Mouse (Mus musculus) embryo, embryonic 11 days (tissue): Measurements from ENCODE around the gene Mr1.

Experiments
- DNase-seq: peaks from one replicate; pipeline ENCODE4 v3.0.0-alpha.2; 2015

Mr1 gene

DNA sequence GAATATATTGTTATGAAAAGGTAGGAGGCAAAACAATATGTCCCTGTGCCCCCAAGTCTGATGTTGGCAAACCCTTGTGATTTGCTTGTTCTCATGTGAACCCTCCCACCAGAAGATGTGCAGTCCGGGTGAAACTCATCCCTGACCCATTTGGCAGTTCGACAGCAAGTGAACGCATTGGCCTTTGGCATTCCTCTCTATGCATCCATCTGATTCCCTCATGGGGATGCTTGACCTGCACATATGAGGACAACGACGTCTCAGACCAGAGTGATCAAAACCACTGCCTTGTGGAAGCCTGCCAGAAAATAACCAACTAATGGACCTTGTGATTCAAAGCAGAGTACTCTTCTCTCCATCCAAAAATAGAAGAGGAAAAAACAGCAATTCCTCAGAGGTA lies 19.9 kb downstream of the Mr1 start:
- no peak for DNase-seq

- no peak for DNase-seq
These were observed 22.2 kb downstream of the Mr1 start for GRCm38 (mm10) chr1:155124397-155124796.

GRCm38 (mm10) chr1:155121977-155122939 lies 24.4 kb downstream of the Mr1 start:
- DNase-seq: no peak

DNA sequence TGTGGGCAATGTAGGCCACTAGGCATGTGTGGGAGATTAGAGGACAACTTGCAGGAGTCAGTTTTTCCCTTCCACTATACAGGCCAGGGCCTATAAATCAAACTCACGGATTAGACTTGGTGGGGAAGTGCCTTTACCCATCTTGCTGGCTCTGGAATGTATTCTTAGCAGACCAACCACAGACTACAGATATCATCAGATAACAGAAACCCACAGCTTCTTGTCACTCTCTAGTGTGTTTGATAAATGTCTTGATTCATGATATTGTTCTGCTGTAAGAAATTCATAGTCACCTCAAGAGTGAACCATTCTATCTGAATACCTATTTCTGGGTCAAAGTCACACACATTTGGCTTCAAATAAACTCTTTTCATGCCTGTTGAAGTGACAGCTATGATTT lies 26.9 kb downstream of the Mr1 start:
- no peak for DNase-seq

DNA sequence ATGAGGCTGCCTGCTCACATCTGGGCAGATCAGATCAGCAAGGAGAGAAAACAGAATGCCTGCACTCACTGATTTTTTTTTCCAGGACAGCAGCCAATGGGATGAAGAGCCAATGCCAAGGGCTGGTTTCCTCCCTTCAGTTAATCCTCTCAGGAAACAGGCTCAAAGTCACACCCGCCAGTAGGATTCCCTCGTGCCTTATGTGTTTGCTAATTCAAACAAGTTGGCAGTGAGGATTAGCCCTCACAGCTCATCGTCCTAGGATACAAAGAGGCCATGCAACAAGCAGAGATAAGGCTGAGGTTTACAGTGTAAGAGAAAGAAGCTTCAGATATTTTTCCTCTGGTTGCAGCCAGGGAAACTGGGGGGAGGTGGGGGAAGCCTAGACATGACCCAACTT lies 32.7 kb downstream of the Mr1 start:
- no peak for DNase-seq

DNA sequence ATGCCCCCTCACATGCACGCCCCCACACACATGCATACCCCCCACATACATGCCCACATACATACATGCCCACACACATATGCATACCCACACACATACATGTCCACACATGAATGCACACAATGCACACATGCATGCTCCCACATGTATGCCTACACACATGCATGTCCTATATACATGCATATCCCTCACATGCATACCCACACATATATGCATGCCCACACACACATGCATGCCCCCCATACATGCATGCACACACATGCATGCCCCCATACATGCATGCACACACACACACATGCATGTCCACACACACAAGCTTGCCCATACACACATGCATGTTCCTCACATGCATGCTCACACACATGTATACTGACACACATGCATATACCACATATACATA lies 33.7 kb downstream of the Mr1 start:
- no peak for DNase-seq

GRCm38 (mm10) chr1:155112118-155112517 lies 34.5 kb downstream of the Mr1 start:
- DNase-seq: no peak

DNA sequence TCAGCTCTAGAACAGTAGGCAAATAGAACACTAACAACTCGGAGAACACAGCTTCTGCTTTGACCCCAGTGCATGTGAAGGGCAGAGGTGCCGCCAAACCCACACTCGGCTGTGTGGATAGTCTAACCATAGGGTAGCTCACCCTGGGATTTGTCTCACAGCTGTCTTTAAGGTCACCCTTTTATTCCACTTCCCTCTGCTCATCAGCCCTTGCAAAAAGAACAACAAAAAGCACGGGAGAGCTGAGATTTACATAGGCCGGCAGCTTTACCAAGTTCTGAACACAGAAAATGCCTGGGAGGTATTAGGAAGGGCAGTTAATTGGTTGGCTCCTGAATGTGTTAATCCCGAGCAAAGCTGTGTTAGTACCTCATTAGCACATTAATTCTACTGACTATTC lies 35.1 kb downstream of the Mr1 start:
- no peak for DNase-seq

- peak; percentile 51 for DNase-seq
These were observed 36.9 kb downstream of the Mr1 start for GRCm38 (mm10) chr1:155109387-155110350.

- DNase-seq: peak; percentile 66
These were observed 38.2 kb downstream of the Mr1 start for GRCm38 (mm10) chr1:155108412-155108811.

DNA sequence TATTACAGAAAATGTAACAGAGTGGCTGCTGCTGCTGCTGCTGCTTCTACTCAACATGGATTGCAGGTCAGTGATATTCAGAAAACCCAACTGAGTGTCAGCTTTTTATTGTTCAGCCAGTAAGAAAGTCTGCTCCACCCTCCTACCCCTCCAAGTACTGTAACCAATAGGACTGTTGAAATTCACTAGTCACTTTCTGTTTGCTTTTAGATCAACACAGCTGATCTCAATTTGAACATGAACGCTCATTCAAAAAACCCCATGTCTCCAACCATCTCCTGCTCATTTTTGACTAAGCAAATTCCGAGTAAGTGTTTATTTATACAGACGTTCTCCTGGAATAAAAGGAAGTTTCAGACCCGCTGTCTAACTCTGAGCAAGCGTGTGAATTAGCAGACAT lies 38.8 kb downstream of the Mr1 start:
- DNase-seq: no peak

DNA sequence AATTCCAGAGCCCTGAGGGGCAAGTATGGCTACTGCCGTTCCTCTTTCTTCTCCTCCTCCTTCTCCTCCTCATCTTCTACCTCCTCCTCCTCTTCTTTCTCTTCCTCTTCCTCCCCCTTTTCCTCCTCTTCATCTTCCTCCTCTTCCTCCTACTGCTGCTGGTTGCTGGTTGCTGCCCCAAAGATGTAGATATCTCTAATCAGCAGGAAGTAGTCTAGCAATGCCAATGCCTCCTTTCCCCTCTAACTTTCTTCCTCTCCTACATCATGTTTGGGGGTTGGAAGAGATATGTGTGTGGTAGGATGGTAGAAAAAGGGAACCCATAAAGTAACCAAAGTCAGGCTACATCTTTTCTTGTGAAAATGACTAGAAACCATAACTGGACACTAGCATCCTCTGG lies 40.3 kb downstream of the Mr1 start:
- DNase-seq: no peak

DNA sequence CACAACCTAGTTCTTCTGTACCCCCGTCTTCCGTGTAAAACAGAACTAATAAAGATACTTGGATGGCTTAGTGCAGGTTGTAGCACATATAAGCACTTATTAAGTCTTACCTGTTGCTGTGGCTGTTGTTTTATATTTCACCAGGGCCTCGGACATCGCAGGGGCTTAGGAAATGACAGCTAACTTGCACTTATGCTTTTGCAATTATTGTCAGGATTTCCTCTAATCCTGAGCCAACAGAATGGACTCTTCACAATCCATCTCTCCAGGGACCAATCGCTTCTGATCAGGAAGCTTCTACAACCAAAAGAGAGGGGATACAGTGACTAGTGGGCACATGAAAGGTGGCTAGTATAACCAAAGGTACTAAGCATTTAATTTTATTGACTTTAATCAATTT lies 42.6 kb downstream of the Mr1 start:
- no peak for DNase-seq

DNA sequence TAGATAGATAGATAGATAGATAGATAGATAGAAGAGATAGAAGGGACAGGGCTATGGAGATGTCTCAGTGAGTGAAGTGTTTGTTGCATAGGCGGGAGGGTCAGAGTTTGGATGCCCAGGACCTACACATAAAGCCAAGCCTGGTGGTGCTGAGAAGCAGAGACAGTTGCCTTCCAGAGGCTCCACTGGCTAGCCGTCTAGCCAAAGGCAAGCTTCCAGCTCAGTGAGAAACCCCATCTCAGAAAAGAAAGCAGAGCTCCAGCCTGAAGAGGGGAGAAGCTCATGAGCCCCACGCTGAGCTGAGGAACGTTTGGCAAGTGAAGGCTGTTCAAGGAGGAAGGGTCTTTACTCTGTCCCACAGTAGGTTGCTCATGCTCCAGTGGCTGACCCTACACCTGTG lies 44.0 kb downstream of the Mr1 start:
- DNase-seq: no peak

DNA sequence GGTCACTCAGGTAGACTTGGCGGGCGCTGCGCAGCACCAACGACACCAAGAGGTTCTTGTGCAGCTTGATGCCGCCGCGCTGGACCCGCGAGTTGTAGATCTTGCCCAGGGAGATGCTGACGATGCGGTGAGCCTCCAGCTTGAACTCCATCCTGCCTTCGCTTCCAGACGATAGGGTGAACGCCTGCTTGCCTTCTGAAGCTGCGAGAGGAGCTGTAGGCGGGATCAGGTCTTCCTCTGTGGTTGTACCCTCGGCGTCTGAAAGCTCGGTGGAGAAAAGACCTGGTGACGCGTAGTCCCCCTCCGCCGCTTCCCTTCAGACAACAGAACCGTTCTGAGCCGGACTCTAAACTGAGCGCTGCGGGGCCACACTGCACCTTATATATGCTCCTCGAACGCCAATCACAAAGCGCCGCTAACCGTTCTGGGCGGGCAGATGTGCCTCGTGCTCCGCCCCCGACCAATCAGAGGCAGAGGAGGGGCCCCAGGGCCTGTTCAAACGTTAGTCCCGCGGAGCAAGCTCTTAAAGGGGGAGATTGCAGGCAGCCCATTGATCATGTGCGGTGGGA lies 47.2 kb downstream of the Mr1 start, which contains the start of gene Ier5:
Gene Ier5, minus strand, starts transcription at position 357 of the 569 bp plus-strand sequence.
- peak; percentile 99 for DNase-seq

GRCm38 (mm10) chr1:155098486-155099279 lies 47.9 kb downstream of the Mr1 start:
- peak; percentile 70 for DNase-seq

DNA sequence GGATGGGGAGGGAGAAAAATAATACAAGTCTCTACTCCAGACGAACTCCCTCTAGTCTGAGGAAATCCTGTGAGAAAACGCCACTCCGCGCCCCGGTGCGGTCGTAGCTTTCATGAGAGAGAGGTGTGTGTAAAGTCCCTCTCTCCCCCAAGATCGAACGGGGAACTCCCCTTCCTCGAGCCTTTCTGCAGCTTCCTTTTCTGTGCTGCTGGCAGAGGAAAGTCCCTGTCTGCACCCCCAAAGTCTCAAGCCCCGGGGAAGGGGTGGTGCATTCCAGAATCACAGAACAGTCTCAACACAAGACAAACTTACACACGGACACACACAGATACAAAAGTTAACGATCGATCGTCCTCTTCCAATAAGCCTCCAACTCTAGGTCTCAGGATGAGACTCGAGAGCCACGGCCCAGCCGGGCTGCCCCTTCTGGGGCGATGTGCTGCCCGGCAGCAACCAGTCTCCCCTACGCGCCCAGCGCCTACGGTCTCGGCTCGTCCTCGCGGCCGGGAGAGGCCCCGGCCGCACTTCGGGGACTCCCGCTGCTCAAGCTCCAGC lies 48.6 kb downstream of the Mr1 start:
- DNase-seq: peak; percentile 70

GRCm38 (mm10) chr1:155097354-155097753 lies 49.3 kb downstream of the Mr1 start:
- no peak for DNase-seq

DNA sequence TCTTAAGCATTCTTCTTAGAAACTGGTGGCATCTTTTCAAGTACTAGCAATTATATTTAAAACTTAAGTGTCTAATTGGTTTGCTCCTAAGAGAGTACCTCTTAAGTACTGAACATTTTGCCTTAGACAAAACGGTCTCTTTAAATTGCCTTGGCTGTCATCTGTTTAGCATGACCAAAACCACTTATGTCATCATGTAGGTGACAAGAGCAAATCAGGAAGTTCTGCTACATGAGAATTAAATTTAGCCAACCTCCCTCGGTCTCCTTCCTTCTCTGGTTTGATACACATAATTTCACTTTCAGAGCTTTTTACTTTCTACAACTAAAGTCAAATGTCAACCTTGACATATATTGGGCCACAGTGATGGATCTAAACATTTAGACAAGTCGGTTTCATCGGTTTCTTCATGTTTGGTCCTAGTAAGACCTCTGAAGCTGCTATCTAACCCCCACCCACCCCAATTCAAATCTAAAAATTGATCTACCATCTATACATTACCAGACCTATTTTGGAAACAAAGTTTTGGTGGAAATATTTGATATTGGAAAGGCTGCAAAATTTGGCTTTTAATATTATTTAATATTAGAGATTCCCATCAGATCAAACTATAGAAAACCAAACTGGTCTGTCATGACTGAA lies 49.9 kb downstream of the Mr1 start:
- DNase-seq: no peak

DNA sequence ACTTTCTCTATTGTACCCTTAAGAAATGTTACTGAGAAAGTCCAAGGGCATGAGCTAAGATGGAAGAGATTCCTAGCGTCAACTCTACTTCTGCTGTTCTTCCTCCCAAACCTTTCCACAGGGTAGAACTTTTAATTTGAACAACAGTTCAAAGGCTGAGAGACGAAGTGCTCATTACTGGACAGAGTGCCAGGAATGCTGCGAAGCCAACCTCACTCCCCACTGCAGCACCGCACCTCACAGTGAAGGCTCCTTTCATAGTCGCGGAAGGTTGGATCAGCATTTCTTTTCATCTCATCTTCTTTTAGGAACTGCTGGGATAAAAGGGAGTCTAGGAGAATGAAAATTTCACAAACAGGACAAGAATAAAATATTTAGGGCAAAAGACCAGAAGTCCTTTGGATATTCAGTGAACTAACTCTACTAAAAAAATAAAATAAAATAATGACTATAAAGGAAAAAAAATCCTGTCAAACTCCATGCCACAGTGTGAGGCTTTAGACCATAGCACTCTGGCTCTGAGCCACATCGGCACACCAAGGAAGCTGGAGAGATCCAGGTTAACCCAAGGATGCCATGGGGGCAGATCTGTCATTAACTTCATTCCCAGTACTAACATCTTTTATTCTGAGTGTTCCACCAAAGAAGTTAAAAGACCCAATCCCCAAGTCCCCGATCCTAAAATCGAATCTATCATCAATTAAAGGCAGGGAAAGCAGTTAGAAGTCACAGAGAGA lies 52.5 kb downstream of the Mr1 start:
- no peak for DNase-seq
